Mouse (Mus musculus): Measurements from ENCODE around the gene Asb1. TPM values are rescaled to one million over a fixed set of nuclear protein-coding genes. Genes with fewer than 3 reads are reported as not detected.

The Asb1 gene
- polyA plus RNA-seq, 1 experiment: 16.9 TPM

GRCm38 (mm10) chr1:91581206-91581605 is 40.9 kb downstream of the Asb1 start:
- DNase-seq (ENCODE audit: low read depth): no peak
- TF ChIP-seq CTCF (IDR thresholded peaks at IDR 0.05; ENCODE audit: borderline replicate concordance, extremely low read depth, insufficient read depth, insufficient read length) (no peak), POLR2A (IDR thresholded peaks at IDR 0.05; ENCODE audit: borderline replicate concordance, extremely low read depth, insufficient read depth, insufficient read length, poor library complexity, severe bottlenecking) (no peak)

- DNase-seq (ENCODE audit: low read depth): no peak
These were observed 44.9 kb downstream of the Asb1 start for GRCm38 (mm10) chr1:91584969-91585835.

GRCm38 (mm10) chr1:91589738-91590137 is 49.4 kb downstream of the Asb1 start:
- no peak for DNase-seq (ENCODE audit: low read depth)
- TF ChIP-seq POLR2A (IDR thresholded peaks at IDR 0.05; ENCODE audit: borderline replicate concordance, extremely low read depth, insufficient read depth, insufficient read length, poor library complexity, severe bottlenecking): no peak
- TF ChIP-seq CTCF (IDR thresholded peaks at IDR 0.05; ENCODE audit: borderline replicate concordance, extremely low read depth, insufficient read depth, insufficient read length): no peak

More at GRCm38 (mm10) chr1:91584969-91585835, 44.9 kb downstream of the Asb1 start:
- TF ChIP-seq POLR2A (IDR thresholded peaks at IDR 0.05; ENCODE audit: borderline replicate concordance, extremely low read depth, insufficient read depth, insufficient read length, poor library complexity, severe bottlenecking) (no peak), CTCF (IDR thresholded peaks at IDR 0.05; ENCODE audit: borderline replicate concordance, extremely low read depth, insufficient read depth, insufficient read length) (no peak)

- no peak for DNase-seq (ENCODE audit: low read depth)
- TF ChIP-seq CTCF (IDR thresholded peaks at IDR 0.05; ENCODE audit: borderline replicate concordance, extremely low read depth, insufficient read depth, insufficient read length) (no peak), POLR2A (IDR thresholded peaks at IDR 0.05; ENCODE audit: borderline replicate concordance, extremely low read depth, insufficient read depth, insufficient read length, poor library complexity, severe bottlenecking) (no peak)
These were observed 55.2 kb downstream of the Asb1 start for GRCm38 (mm10) chr1:91595521-91596020.

GRCm38 (mm10) chr1:91597611-91598010 is 57.3 kb downstream of the Asb1 start:
- TF ChIP-seq CTCF (IDR thresholded peaks at IDR 0.05; ENCODE audit: borderline replicate concordance, extremely low read depth, insufficient read depth, insufficient read length): no peak
- no peak for TF ChIP-seq POLR2A (IDR thresholded peaks at IDR 0.05; ENCODE audit: borderline replicate concordance, extremely low read depth, insufficient read depth, insufficient read length, poor library complexity, severe bottlenecking)
- DNase-seq (ENCODE audit: low read depth): no peak

- peak; percentile 85 for DNase-seq (ENCODE audit: low read depth)
- TF ChIP-seq POLR2A (IDR thresholded peaks at IDR 0.05; ENCODE audit: borderline replicate concordance, extremely low read depth, insufficient read depth, insufficient read length, poor library complexity, severe bottlenecking) (no peak), CTCF (IDR thresholded peaks at IDR 0.05; ENCODE audit: borderline replicate concordance, extremely low read depth, insufficient read depth, insufficient read length) (peak; percentile 60)
These were observed 60.5 kb downstream of the Asb1 start for GRCm38 (mm10) chr1:91600671-91601361.

- TF ChIP-seq CTCF (IDR thresholded peaks at IDR 0.05; ENCODE audit: borderline replicate concordance, extremely low read depth, insufficient read depth, insufficient read length) (no peak), POLR2A (IDR thresholded peaks at IDR 0.05; ENCODE audit: borderline replicate concordance, extremely low read depth, insufficient read depth, insufficient read length, poor library complexity, severe bottlenecking) (no peak)
- DNase-seq (ENCODE audit: low read depth): no peak
These were observed 61.2 kb downstream of the Asb1 start for GRCm38 (mm10) chr1:91601362-91602096.

GRCm38 (mm10) chr1:91605632-91606031 is 65.3 kb downstream of the Asb1 start:
- TF ChIP-seq POLR2A (IDR thresholded peaks at IDR 0.05; ENCODE audit: borderline replicate concordance, extremely low read depth, insufficient read depth, insufficient read length, poor library complexity, severe bottlenecking): no peak
- no peak for TF ChIP-seq CTCF (IDR thresholded peaks at IDR 0.05; ENCODE audit: borderline replicate concordance, extremely low read depth, insufficient read depth, insufficient read length)
- no peak for DNase-seq (ENCODE audit: low read depth)

GRCm38 (mm10) chr1:91606701-91607100 is 66.4 kb downstream of the Asb1 start:
- no peak for DNase-seq (ENCODE audit: low read depth)
- no peak for TF ChIP-seq CTCF (IDR thresholded peaks at IDR 0.05; ENCODE audit: borderline replicate concordance, extremely low read depth, insufficient read depth, insufficient read length)
- no peak for TF ChIP-seq POLR2A (IDR thresholded peaks at IDR 0.05; ENCODE audit: borderline replicate concordance, extremely low read depth, insufficient read depth, insufficient read length, poor library complexity, severe bottlenecking)

- no peak for DNase-seq (ENCODE audit: low read depth)
- TF ChIP-seq CTCF (IDR thresholded peaks at IDR 0.05; ENCODE audit: borderline replicate concordance, extremely low read depth, insufficient read depth, insufficient read length): no peak
- no peak for TF ChIP-seq POLR2A (IDR thresholded peaks at IDR 0.05; ENCODE audit: borderline replicate concordance, extremely low read depth, insufficient read depth, insufficient read length, poor library complexity, severe bottlenecking)
These were observed 66.8 kb downstream of the Asb1 start for GRCm38 (mm10) chr1:91607141-91607540.

Other genes starting within 250 kb of the Asb1 start
- gene Scly, start 242.2 kb upstream of the Asb1 start, polyA plus RNA-seq (2012; rRNA removed): 11.9 and 12.7 TPM in 2 replicates
- 0.08 and 0.10 TPM in 2 replicates for gene Espnl, start 218.5 kb upstream of the Asb1 start, polyA plus RNA-seq (2012; rRNA removed)
- 0.15 and 0.22 TPM in 2 replicates for gene Klhl30, start 189.5 kb upstream of the Asb1 start, polyA plus RNA-seq (2012; rRNA removed)
- 0.26 and 0.40 TPM in 2 replicates for gene Erfe, start 174.1 kb upstream of the Asb1 start, polyA plus RNA-seq (2012; rRNA removed)
- gene Ilkap, start 141.7 kb upstream of the Asb1 start, polyA plus RNA-seq (2012; rRNA removed): 118 and 128 TPM in 2 replicates
- gene Hes6, start 126.5 kb upstream of the Asb1 start, polyA plus RNA-seq (2012; rRNA removed): 144 and 245 TPM in 2 replicates
- gene Per2, start 81.2 kb upstream of the Asb1 start, polyA plus RNA-seq (2012; rRNA removed): 8.9 and 9.4 TPM in 2 replicates
- gene Traf3ip1, start 45.9 kb upstream of the Asb1 start, polyA plus RNA-seq (2012; rRNA removed): 18.3 and 20.1 TPM in 2 replicates